Mouse (Mus musculus) MEL (cell line): Measurements from ENCODE around the gene Gm20696. TPM values are rescaled to one million over a fixed set of nuclear protein-coding genes. Genes with fewer than 3 reads are reported as not detected.

ENCODE experiments used
- DNase-seq: peaks from one replicate; pipeline ENCODE4 v3.0.0; 2011; ENCODE audit warnings: low read depth, low spot score
- H3K27ac ChIP-seq: 2 replicates; pipeline ENCODE4 v1.5.1; 2012; ENCODE audit warnings: low read depth, mild to moderate bottlenecking, control low read depth, low read length, moderate library complexity; ENCODE audit not compliant: control insufficient read depth
- H3K27me3 ChIP-seq, 2 experiments: fragments of 150-350 bp in 1 of 2; sonication (generic) in 1 of 2; 2 replicates each; pipeline ENCODE4 v1.6.1; 2012; ENCODE audit warnings: low read length in 2 of 2, mild to moderate bottlenecking in 2 of 2, improper control_type of control experiment in 1 of 2, moderate library complexity in 1 of 2; ENCODE audit not compliant: insufficient read depth in 2 of 2, control insufficient read depth in 1 of 2
- H3K36me3 ChIP-seq, 2 experiments: 2 replicates each; pipeline ENCODE4 v1.6.1; 2012 to 2014; ENCODE audit warnings: low read length in 2 of 2, improper control_type of control experiment in 1 of 2, inconsistent platforms in 1 of 2, mild to moderate bottlenecking in 1 of 2; ENCODE audit not compliant: insufficient read depth in 2 of 2, control insufficient read depth in 1 of 2
- H3K4me1 ChIP-seq, 2 experiments: fragments of 150-350 bp in 1 of 2; sonication (generic) in 1 of 2; 2 replicates each; pipeline ENCODE4 v1.6.1; 2012; ENCODE audit warnings: low read length in 2 of 2, improper control_type of control experiment in 1 of 2, mild to moderate bottlenecking in 1 of 2; ENCODE audit not compliant: insufficient read depth in 2 of 2, control insufficient read depth in 1 of 2
- H3K4me3 ChIP-seq, 2 experiments: fragments of 150-350 bp in 1 of 2; sonication (generic) in 1 of 2; 2 replicates each; pipeline ENCODE4 v1.5.1; 2012; ENCODE audit warnings: low read depth in 2 of 2, low read length in 2 of 2, mild to moderate bottlenecking in 2 of 2, moderate library complexity in 2 of 2, control low read depth in 1 of 2, improper control_type of control experiment in 1 of 2; ENCODE audit not compliant: control insufficient read depth in 1 of 2, insufficient read depth in 1 of 2
- H3K79me2 ChIP-seq: 2 replicates; pipeline ENCODE4 v1.6.1; 2012; ENCODE audit warnings: mild to moderate bottlenecking, low read length, moderate library complexity; ENCODE audit not compliant: control insufficient read depth, poor library complexity, insufficient read depth
- H3K9ac ChIP-seq: 2 replicates; pipeline ENCODE4 v1.6.1; 2012; ENCODE audit warnings: low read depth, mild to moderate bottlenecking, control low read depth, low read length, moderate library complexity; ENCODE audit not compliant: control insufficient read depth, poor library complexity, severe bottlenecking
- H3K9me3 ChIP-seq: fragments of 150-350 bp; sonication (generic); replicated peaks from 2 replicates; pipeline ENCODE4 v1.6.1; 2012; ENCODE audit warnings: mild to moderate bottlenecking, low read length, improper control_type of control experiment, moderate library complexity; ENCODE audit not compliant: insufficient read depth
- CHD1 ChIP-seq: IDR thresholded peaks from 2 replicates; pipeline ENCODE4 v1.6.1; 2012; ENCODE audit warnings: low read depth, mild to moderate bottlenecking, inconsistent platforms, low read length, improper control_type of control experiment
- CHD2 ChIP-seq: IDR thresholded peaks from 2 replicates; pipeline ENCODE4 v1.6.1; 2011; ENCODE audit warnings: low read length, improper control_type of control experiment
- CTCF ChIP-seq, 3 experiments: IDR thresholded peaks in 2 of 3; conservative IDR thresholded peaks in 1 of 3; 2 replicates each; pipeline ENCODE4 v1.5.1; 2011 to 2012; ENCODE audit warnings: low read length in 3 of 3, low read depth in 2 of 3, mild to moderate bottlenecking in 2 of 3, improper control_type of control experiment in 1 of 3, inconsistent platforms in 1 of 3, mixed read lengths in 1 of 3, moderate library complexity in 1 of 3; ENCODE audit not compliant: control insufficient read depth in 1 of 3, insufficient read depth in 1 of 3, poor library complexity in 1 of 3, severe bottlenecking in 1 of 3
- E2F4 ChIP-seq: IDR thresholded peaks from 2 replicates; pipeline ENCODE4 v1.6.1; 2011; ENCODE audit warnings: low read depth, low read length, improper control_type of control experiment, borderline replicate concordance
- EP300 ChIP-seq, 2 experiments: IDR thresholded peaks; 2 replicates each; pipeline ENCODE4 v1.6.1; 2011; ENCODE audit warnings: improper control_type of control experiment in 2 of 2, low read length in 2 of 2, low read depth in 1 of 2, mild to moderate bottlenecking in 1 of 2
- ETS1 ChIP-seq: IDR thresholded peaks from 2 replicates; pipeline ENCODE4 v1.6.1; 2012; ENCODE audit warnings: low read depth, mild to moderate bottlenecking, inconsistent platforms, low read length, improper control_type of control experiment, moderate library complexity
- GABPA ChIP-seq: IDR thresholded peaks from 2 replicates; pipeline ENCODE4 v1.6.1; 2012; ENCODE audit warnings: low read depth, mild to moderate bottlenecking, inconsistent platforms, low read length, improper control_type of control experiment, moderate library complexity
- GATA1 ChIP-seq: IDR thresholded peaks from 2 replicates; pipeline ENCODE4 v1.6.1; 2011; ENCODE audit warnings: low read depth, low read length, improper control_type of control experiment
- JUND ChIP-seq: IDR thresholded peaks from 2 replicates; pipeline ENCODE4 v1.6.1; 2011; ENCODE audit warnings: low read depth, mild to moderate bottlenecking, improper control_type of control experiment, low read length
- KAT2A ChIP-seq: conservative IDR thresholded peaks from 2 replicates; pipeline ENCODE4 v1.6.1; 2012; ENCODE audit warnings: low read depth, low read length, improper control_type of control experiment, inconsistent platforms
- MAX ChIP-seq: IDR thresholded peaks from 2 replicates; pipeline ENCODE4 v1.6.1; 2011; ENCODE audit warnings: low read length, improper control_type of control experiment
- MAZ ChIP-seq: IDR thresholded peaks from 2 replicates; pipeline ENCODE4 v1.6.1; 2012; ENCODE audit warnings: low read depth, mild to moderate bottlenecking, inconsistent platforms, low read length, improper control_type of control experiment
- MXI1 ChIP-seq: IDR thresholded peaks from 2 replicates; pipeline ENCODE4 v1.6.1; 2011; ENCODE audit warnings: mild to moderate bottlenecking, low read depth, low read length, improper control_type of control experiment
- RCOR1 ChIP-seq: IDR thresholded peaks from 2 replicates; pipeline ENCODE4 v1.6.1; 2012; ENCODE audit warnings: low read depth, mild to moderate bottlenecking, inconsistent platforms, low read length, improper control_type of control experiment
- SIN3A ChIP-seq: IDR thresholded peaks from 2 replicates; pipeline ENCODE4 v1.6.1; 2012; ENCODE audit warnings: low read length, improper control_type of control experiment, inconsistent platforms
- SMC3 ChIP-seq: IDR thresholded peaks from 2 replicates; pipeline ENCODE4 v1.6.1; 2011; ENCODE audit warnings: low read depth, low read length, improper control_type of control experiment
- TAL1 ChIP-seq: IDR thresholded peaks from 2 replicates; pipeline ENCODE4 v1.6.1; 2012; ENCODE audit warnings: mild to moderate bottlenecking, inconsistent platforms, low read length, moderate library complexity, mixed read lengths
- TBP ChIP-seq: IDR thresholded peaks from 2 replicates; pipeline ENCODE4 v1.8.0; 2011; ENCODE audit warnings: low read depth, low read length, improper control_type of control experiment
- TCF12 ChIP-seq: IDR thresholded peaks from 2 replicates; pipeline ENCODE4 v1.6.1; 2014; ENCODE audit warnings: low read depth, mild to moderate bottlenecking, inconsistent platforms, low read length, improper control_type of control experiment, moderate library complexity
- USF1 ChIP-seq: IDR thresholded peaks from 2 replicates; pipeline ENCODE4 v1.6.1; 2014; ENCODE audit warnings: low read depth, mild to moderate bottlenecking, inconsistent platforms, low read length, improper control_type of control experiment, moderate library complexity
- USF2 ChIP-seq, 2 experiments: IDR thresholded peaks; 2 replicates each; pipeline ENCODE4 v1.6.1; 2011 to 2012; ENCODE audit warnings: improper control_type of control experiment in 2 of 2, low read length in 2 of 2, borderline replicate concordance in 1 of 2, inconsistent platforms in 1 of 2, low read depth in 1 of 2, mild to moderate bottlenecking in 1 of 2; ENCODE audit not compliant: insufficient read depth in 1 of 2
- ZC3H11A ChIP-seq: IDR thresholded peaks from 2 replicates; pipeline ENCODE4 v1.6.1; 2012; ENCODE audit warnings: low read depth, mild to moderate bottlenecking, inconsistent platforms, low read length, improper control_type of control experiment
- ZKSCAN1 ChIP-seq: IDR thresholded peaks from 2 replicates; pipeline ENCODE4 v1.6.1; 2012; ENCODE audit warnings: low read depth, mild to moderate bottlenecking, inconsistent platforms, low read length, improper control_type of control experiment, moderate library complexity
- ZMIZ1 ChIP-seq: IDR thresholded peaks from 2 replicates; pipeline ENCODE4 v1.6.1; 2012; ENCODE audit warnings: low read depth, mild to moderate bottlenecking, inconsistent platforms, low read length, improper control_type of control experiment, moderate library complexity
- ZNF384 ChIP-seq: IDR thresholded peaks from 2 replicates; pipeline ENCODE4 v1.6.1; 2012; ENCODE audit warnings: low read depth, mild to moderate bottlenecking, inconsistent platforms, low read length, improper control_type of control experiment
- polyA plus RNA-seq, 2 experiments: library from polyadenylated mRNA; stranded (reverse) in 1 of 2; unstranded in 1 of 2; fragments of >175 nt in 1 of 2; fragments of >200 nt in 1 of 2; gene quantifications; 2 replicates each; pipeline versions ENCODE4 v1.2.1 to v1.2.4; 2012; ENCODE audit warnings: low replicate concordance in 2 of 2, low read depth in 1 of 2; ENCODE audit not compliant: insufficient read length in 2 of 2, insufficient read depth in 1 of 2, missing spikeins in 1 of 2
- total RNA-seq: library from RNA; depleted of rRNA; stranded (reverse); fragments of 300-350 nt; gene quantifications from 2 replicates; pipeline ENCODE4 v1.2.3, GENCODE M21; 2012

Gm20696 gene
- total and polyA plus RNA-seq, 3 experiments: 0.07 to 0.39 TPM; not detected in 1

GRCm38 (mm10) chr6:99409602-99410001 lies 257.0 kb downstream of the Gm20696 start:
- no peaks in the 10 kb centered on the region; a peak in 1 of 4 replicates for H3K4me1 ChIP-seq
- DNase-seq: no peak
- H3K27me3 ChIP-seq: no peaks in the 10 kb centered on the region
- H3K27ac ChIP-seq: no peak overlapping the region
- H3K79me2 ChIP-seq: no peaks in the 10 kb centered on the region
- H3K9ac ChIP-seq: no peak overlapping the region
- H3K4me3 ChIP-seq: no peak overlapping the region
- H3K9me3 ChIP-seq: no peaks in the 10 kb centered on the region
- no peak for TF ChIP-seq ZNF384
- TF ChIP-seq GATA1: no peak
- TF ChIP-seq E2F4: no peak
- TF ChIP-seq ZKSCAN1: no peak
- no peak for TF ChIP-seq CHD1
- TF ChIP-seq KAT2A: no peak
- no peak for TF ChIP-seq ZC3H11A
- TF ChIP-seq GABPA: no peak
- no peak for TF ChIP-seq SMC3
- TF ChIP-seq SIN3A: no peak
- TF ChIP-seq JUND: no peak
- TF ChIP-seq RCOR1: no peak
- no peak for TF ChIP-seq EP300 (IDR thresholded peaks at IDR 0.05; ENCODE audit: low read depth in 1 of 2, low read length in 2 of 2)
- TF ChIP-seq USF1: no peak
- TF ChIP-seq TBP: no peak
- no peaks in the 10 kb centered on the region for H3K36me3 ChIP-seq

- Histone ChIP-seq H3K27ac (no peak overlapping the region), H3K79me2 (no peaks in the 10 kb centered on the region), H3K36me3 (peaks cover 0 to 2% of the 10 kb centered on the region in 2 experiments; a peak in 2 of 4 replicates), H3K27me3 (no peaks in the 10 kb centered on the region), H3K9me3 (no peaks in the 10 kb centered on the region), H3K9ac (no peak overlapping the region), H3K4me3 (no peak overlapping the region), H3K4me1 (no peaks in the 10 kb centered on the region; a peak in 1 of 4 replicates)
- DNase-seq: no peak
- TF ChIP-seq CHD1: no peak
- TF ChIP-seq ZKSCAN1: no peak
- no peak for TF ChIP-seq CTCF (IDR thresholded peaks at IDR 0.05 in 2 of 3, conservative IDR thresholded peaks at IDR 0.05 in 1 of 3; ENCODE audit: control insufficient read depth in 1 of 3, insufficient read depth in 1 of 3, low read depth in 2 of 3, low read length in 3 of 3, poor library complexity in 1 of 3, severe bottlenecking in 1 of 3)
- no peak for TF ChIP-seq USF2 (IDR thresholded peaks at IDR 0.05; ENCODE audit: borderline replicate concordance in 1 of 2, insufficient read depth in 1 of 2, low read depth in 1 of 2, low read length in 2 of 2)
- TF ChIP-seq ZMIZ1: no peak
- no peak for TF ChIP-seq TAL1
- TF ChIP-seq MAZ: no peak
- TF ChIP-seq USF1: no peak
- no peak for TF ChIP-seq CHD2
- no peak for TF ChIP-seq ETS1
- no peak for TF ChIP-seq ZNF384
- no peak for TF ChIP-seq GABPA
- no peak for TF ChIP-seq TCF12
- no peak for TF ChIP-seq E2F4
- TF ChIP-seq MXI1: no peak
- TF ChIP-seq MAX: no peak
Observed at GRCm38 (mm10) chr6:99408880-99409279, 257.7 kb downstream of the Gm20696 start.
